Mouse (Mus musculus): ENCODE data around the gene Snd1.

- TF ChIP-seq CTCF (IDR thresholded peaks at IDR 0.05; ENCODE audit: low read depth, low read length) (no peak), POLR2A (IDR thresholded peaks at IDR 0.05; ENCODE audit: borderline replicate concordance, low read depth, low read length) (no peak)
Observed at GRCm38 (mm10) chr6:28874053-28874452, 399.1 kb downstream of the Snd1 start.
